Mouse (Mus musculus): ENCODE results near the gene Kcnb1. TPM values are rescaled to one million over a fixed set of nuclear protein-coding genes. Genes with fewer than 3 reads are reported as not detected.
A peak's percentile ranks its signal among the peaks of the same experiment; 100 is the strongest.

Gene Kcnb1
- polyA plus RNA-seq, 1 experiment from 2014 or later: 0.37 TPM

DNA sequence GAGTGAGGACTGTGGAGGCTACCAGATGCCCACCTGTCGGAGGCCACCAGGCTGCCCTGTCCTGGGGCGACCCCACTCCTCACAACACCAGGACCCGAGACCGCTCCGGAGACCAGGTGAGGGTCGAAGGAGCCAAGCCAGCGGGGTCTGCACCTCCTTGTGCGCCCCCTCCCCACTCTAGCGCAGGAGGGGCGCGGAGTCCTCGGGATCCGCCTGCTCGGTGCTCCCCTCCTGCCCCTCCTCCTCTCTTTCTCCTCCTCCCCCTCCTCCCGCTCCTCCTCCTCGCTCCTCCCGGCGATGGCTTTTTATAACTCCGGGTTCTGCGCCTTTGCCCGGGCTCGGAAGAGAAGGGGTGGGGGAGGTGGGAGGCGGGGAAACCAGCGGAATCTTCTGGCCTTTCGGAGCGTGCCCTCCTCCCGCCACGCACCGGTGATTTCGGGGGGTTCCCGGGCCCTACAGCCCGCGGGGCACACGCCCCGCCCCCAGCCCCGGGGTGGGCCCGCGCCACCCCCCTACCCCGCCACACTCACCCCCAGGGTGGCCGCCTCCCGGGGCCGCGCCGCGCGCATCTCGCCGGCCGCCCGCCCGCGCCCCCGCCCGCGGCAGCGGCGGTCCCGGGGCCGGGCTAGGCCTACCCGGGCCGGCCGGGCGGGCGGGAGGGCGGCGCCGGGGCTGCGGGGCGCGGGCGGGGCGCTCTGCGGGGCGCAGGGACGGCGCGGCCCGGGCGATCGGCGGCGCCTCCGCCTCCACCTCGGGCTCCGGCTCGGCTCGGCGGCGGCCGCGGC is 472 bp downstream of the Kcnb1 start:
- ATAC-seq (ENCODE audit: insufficient read depth): peak; percentile 54
- Histone ChIP-seq H3K4me3 (ENCODE audit: low read depth, low read length) (peak overlapping the region; percentile 43), H3K27me3 (ENCODE audit: insufficient read depth, low read length) (peaks cover 60% of the 10 kb centered on the region)

DNA sequence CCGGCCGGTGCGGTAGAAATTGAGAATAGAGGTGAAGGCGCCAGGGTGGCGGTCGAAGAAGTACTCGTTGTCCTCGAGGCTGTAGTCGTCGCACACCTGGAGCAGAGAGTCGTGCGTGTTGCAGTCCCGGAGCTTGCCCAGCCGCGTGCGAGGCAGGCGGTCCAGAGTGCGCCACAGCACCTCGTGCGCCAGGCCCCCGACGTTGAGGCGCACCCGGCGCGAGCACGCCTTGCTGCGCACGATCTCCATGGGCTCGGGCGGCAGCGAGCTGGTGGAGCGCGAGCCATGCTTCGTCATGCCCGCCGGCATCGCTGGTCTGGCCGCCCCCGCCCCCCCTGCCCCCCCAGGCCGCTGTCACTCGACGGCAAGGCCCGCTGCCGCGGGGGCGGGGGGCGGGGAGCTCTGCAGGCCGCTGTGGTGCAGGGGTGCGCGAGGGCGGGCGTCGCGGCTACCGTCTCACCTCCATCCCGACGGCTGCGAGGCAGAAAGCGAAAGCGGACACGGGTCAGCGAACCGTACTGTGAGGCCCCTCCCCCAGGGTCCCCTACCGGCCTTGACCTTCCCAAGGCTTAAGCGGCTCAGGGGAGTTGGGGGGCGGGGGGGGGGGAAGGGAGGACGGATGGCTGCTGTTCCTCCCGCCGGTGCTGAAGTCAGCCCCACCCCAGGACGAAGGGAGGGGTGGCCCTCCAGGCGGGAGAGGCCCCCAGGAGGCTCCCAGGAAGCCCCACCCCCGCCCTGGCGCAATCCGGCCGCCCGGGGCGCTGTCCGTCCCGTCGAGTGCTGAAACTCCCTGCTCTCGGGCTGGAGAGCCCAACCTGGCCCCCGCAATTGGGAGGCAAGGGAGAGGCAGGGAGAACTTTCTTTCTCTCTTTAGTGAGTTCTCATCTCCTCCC is 1.4 kb downstream of the Kcnb1 start:
- WGBS: 10% methylated on average over 79 of the region's 83 CpGs
- peak; percentile 35 for TF ChIP-seq CTCF (IDR thresholded peaks at IDR 0.05; ENCODE audit: low read depth)
- no peak overlapping the region for H3K9ac ChIP-seq
- no peak overlapping the region for H3K27ac ChIP-seq (ENCODE audit: low read depth)
- H3K36me3 ChIP-seq (ENCODE audit: insufficient read depth): no peaks in the 10 kb centered on the region
- peak overlapping the region; percentile 43 for H3K4me3 ChIP-seq (ENCODE audit: low read depth, low read length)
- ATAC-seq (ENCODE audit: insufficient read depth) (peak; percentile 68), DNase-seq (peak; percentile 88)
- H3K27me3 ChIP-seq (ENCODE audit: insufficient read depth, low read length): peaks cover 60% of the 10 kb centered on the region
- H3K4me1 ChIP-seq (ENCODE audit: insufficient read depth): peaks cover 6% of the 10 kb centered on the region
- H3K4me2 ChIP-seq: peak overlapping the region; percentile 93
- H3K9me3 ChIP-seq (ENCODE audit: low read depth, low read length): no peaks in the 10 kb centered on the region

More for the DNA sequence above, 472 bp downstream of the Kcnb1 start:
- peak overlapping the region; percentile 32 for H3K9ac ChIP-seq
- H3K27ac ChIP-seq (ENCODE audit: low read depth): no peak overlapping the region
- H3K4me1 ChIP-seq (ENCODE audit: insufficient read depth): peaks cover 6% of the 10 kb centered on the region
- no peaks in the 10 kb centered on the region for H3K9me3 ChIP-seq (ENCODE audit: low read depth, low read length)
- H3K4me2 ChIP-seq: peak overlapping the region; percentile 93
- under 1% methylated on average over 72 of the region's 91 CpGs for WGBS
- no peaks in the 10 kb centered on the region for H3K36me3 ChIP-seq (ENCODE audit: insufficient read depth)
- peak; percentile 29 for DNase-seq
- TF ChIP-seq CTCF (IDR thresholded peaks at IDR 0.05; ENCODE audit: low read depth): no peak

DNA sequence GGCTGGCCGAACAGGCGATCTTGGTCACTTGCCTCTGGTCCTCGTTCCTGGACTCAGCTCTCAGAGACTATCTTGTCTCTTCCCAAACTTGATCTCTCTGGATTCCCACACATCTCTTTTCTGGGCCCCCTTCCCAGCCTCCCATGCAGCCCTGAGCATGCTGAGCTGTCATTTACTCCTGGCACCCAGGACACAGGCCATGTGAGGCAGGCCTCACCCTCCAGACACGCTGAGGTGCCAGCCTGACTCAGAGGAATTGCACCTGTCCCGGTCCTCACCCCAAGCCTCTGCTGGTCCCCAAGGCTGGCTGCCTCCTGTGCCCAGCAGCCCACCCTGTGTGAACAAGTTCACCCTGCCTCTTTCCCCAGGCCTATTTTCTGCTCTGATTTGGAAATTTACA is 2.8 kb downstream of the Kcnb1 start:
- H3K4me3 ChIP-seq (ENCODE audit: low read depth, low read length): no peak overlapping the region
- no peak for DNase-seq
- H3K4me1 ChIP-seq (ENCODE audit: insufficient read depth): peaks cover 6% of the 10 kb centered on the region
- no peak overlapping the region for H3K27ac ChIP-seq (ENCODE audit: low read depth)
- ATAC-seq (ENCODE audit: insufficient read depth): no peak
- 79% methylated on average over 5 of the region's 5 CpGs for WGBS
- no peak overlapping the region for H3K4me2 ChIP-seq
- H3K9ac ChIP-seq: no peak overlapping the region
- no peak for TF ChIP-seq CTCF (IDR thresholded peaks at IDR 0.05; ENCODE audit: low read depth)
- no peaks in the 10 kb centered on the region for H3K36me3 ChIP-seq (ENCODE audit: insufficient read depth)
- H3K9me3 ChIP-seq (ENCODE audit: low read depth, low read length): no peaks in the 10 kb centered on the region
- peaks cover 60% of the 10 kb centered on the region for H3K27me3 ChIP-seq (ENCODE audit: insufficient read depth, low read length)

DNA sequence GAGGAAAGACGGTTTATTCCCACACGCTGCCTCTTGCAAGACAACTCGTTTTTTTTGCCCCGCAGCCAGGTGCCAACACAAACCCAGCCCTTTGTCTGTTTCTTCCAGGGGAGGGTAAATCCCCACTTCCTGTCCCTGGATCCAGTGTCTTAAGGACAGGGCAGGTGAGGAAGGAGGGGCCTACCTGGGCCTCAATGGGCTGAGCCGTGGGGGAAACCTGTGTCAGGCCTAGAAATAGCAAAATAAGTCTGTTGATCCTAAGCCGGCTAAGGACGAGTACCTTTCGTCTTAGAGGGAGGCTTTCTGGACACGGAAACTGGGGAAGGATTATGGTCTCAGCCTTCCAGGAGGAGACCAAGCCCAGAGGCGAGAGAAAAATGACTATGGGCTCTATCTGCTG is 3.4 kb downstream of the Kcnb1 start:
- Histone ChIP-seq H3K27me3 (ENCODE audit: insufficient read depth, low read length) (peaks cover 56% of the 10 kb centered on the region), H3K27ac (ENCODE audit: low read depth) (no peak overlapping the region), H3K4me2 (no peak overlapping the region), H3K36me3 (ENCODE audit: insufficient read depth) (no peaks in the 10 kb centered on the region), H3K9me3 (ENCODE audit: low read depth, low read length) (no peaks in the 10 kb centered on the region), H3K4me1 (ENCODE audit: insufficient read depth) (peaks cover 6% of the 10 kb centered on the region), H3K4me3 (ENCODE audit: low read depth, low read length) (no peak overlapping the region), H3K9ac (no peak overlapping the region)
- ATAC-seq (ENCODE audit: insufficient read depth) (no peak), DNase-seq (no peak)
- WGBS: 29% methylated on average over 10 of the region's 10 CpGs
- no peak for TF ChIP-seq CTCF (IDR thresholded peaks at IDR 0.05; ENCODE audit: low read depth)

DNA sequence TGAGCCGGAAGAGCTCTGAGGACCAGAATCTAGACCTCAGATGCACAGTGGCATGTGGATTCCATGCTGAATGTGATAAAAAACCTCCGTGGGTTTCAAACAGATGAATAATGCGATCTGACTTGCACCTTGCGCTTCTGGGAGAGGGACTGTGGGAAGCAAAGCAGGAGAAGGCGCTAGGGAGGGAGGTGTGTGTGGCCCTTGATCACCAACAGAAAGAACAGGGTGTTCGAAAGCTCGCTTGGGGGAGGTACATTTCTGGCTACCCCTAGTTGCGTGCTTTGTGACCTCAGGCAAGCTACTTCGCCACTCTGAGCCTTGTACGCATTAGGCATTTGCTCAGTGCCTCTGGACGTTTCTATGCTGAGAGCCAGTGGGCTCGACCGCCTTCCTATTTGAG is 4.0 kb downstream of the Kcnb1 start:
- no peak overlapping the region for H3K27ac ChIP-seq (ENCODE audit: low read depth)

DNA sequence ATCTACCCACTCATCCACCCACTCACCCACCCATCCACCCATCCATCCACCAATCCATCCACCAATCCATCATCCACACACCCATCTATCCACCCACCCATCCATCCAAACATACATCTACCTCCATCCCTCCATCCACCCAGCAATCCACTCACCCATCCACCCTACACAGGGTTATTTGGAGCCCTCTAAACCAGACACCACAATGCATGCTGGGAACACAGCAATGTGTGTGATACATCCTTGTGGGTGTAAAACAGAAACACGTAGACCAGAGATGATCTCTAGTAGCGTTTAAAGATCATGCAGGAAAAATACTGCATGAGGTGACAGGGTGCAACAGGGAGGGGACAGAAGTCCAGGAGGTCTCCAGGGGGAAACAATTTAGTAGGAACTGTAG is 4.5 kb downstream of the Kcnb1 start:
- no peak for TF ChIP-seq CTCF (IDR thresholded peaks at IDR 0.05; ENCODE audit: low read depth)
- 77% methylated on average over 2 of the region's 2 CpGs for WGBS
- H3K27me3 ChIP-seq (ENCODE audit: insufficient read depth, low read length): peaks cover 45% of the 10 kb centered on the region
- no peak overlapping the region for H3K9ac ChIP-seq
- no peaks in the 10 kb centered on the region for H3K36me3 ChIP-seq (ENCODE audit: insufficient read depth)
- ATAC-seq (ENCODE audit: insufficient read depth): no peak
- DNase-seq: no peak
- H3K4me3 ChIP-seq (ENCODE audit: low read depth, low read length): no peak overlapping the region
- H3K4me2 ChIP-seq: no peak overlapping the region
- H3K27ac ChIP-seq (ENCODE audit: low read depth): no peak overlapping the region
- peaks cover 6% of the 10 kb centered on the region for H3K4me1 ChIP-seq (ENCODE audit: insufficient read depth)
- H3K9me3 ChIP-seq (ENCODE audit: low read depth, low read length): no peaks in the 10 kb centered on the region

More for the DNA sequence above, 4.0 kb downstream of the Kcnb1 start:
- Histone ChIP-seq H3K9ac (no peak overlapping the region), H3K36me3 (ENCODE audit: insufficient read depth) (no peaks in the 10 kb centered on the region), H3K4me3 (ENCODE audit: low read depth, low read length) (no peak overlapping the region), H3K27me3 (ENCODE audit: insufficient read depth, low read length) (peaks cover 50% of the 10 kb centered on the region), H3K9me3 (ENCODE audit: low read depth, low read length) (no peaks in the 10 kb centered on the region), H3K4me1 (ENCODE audit: insufficient read depth) (peaks cover 6% of the 10 kb centered on the region), H3K4me2 (no peak overlapping the region)
- no peak for TF ChIP-seq CTCF (IDR thresholded peaks at IDR 0.05; ENCODE audit: low read depth)
- DNase-seq (no peak), ATAC-seq (ENCODE audit: insufficient read depth) (no peak)
- 39% methylated on average over 13 of the region's 13 CpGs for WGBS

Measured in lung, embryonic 14.5 days (tissue).